Mouse (Mus musculus): ENCODE data around the gene Pdcl2. TPM values are rescaled to one million over a fixed set of nuclear protein-coding genes. Genes with fewer than 3 reads are reported as not detected.

The Pdcl2 gene
- polyA plus RNA-seq, 1 experiment from 2014 or later, result not detected

DNA sequence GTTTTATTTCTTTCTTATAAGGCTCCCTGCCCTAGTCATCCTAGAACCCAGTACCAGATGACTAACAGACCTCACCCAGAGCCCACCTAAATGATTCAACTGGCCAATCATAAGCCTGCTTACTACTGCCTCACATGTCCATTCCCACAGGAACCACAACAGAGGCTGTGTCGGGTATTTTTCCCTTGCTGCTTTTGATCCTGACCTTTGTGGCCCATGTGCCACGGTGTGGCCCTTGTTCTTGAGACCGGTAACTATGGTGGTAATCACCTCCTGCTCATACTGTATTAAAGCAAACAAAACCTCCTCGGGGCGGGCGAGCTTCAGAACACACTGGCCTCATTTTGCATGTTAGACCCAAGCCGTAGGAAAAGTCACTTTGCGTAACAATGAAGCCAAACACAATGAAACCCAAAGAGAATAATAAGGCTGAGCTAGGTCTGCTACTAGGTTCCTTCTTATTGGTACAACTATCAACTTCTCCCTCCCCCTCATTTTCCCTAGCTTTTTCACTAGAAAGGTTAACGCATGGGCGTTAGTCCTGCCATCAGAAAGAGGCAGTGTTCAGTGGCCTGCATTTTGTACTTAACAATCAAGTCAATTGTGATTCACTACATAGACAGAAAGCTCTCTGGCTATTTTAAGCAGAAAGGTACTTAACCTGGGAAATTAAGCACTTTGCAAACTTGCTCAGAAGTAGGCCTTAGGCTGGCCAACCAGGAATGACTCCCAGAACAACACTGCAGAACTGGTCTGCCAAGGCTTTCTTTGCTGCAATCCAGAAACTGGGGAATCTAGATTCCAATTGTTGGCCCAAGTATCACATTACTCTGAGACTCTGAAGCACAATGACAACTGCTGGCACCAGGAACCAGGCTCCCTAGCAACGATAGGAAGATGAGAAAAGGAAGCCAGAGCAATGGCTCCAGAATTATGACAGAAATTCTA lies 9.4 kb downstream of the Pdcl2 start:
- Histone ChIP-seq H3K4me2 (ENCODE audit: low read length) (no peak overlapping the region), H3K27me3 (ENCODE audit: control insufficient read depth, insufficient read depth, low read length) (no peaks in the 10 kb centered on the region), H3K4me3 (ENCODE audit: control insufficient read depth in 1 of 2, insufficient read depth in 1 of 2, low read depth in 1 of 2, low read length in 2 of 2) (no peak overlapping the region), H3K36me3 (ENCODE audit: control insufficient read depth, insufficient read depth, low read length) (no peaks in the 10 kb centered on the region), H3K27ac (replicated peaks in 1 of 2; ENCODE audit: control insufficient read depth in 1 of 2, insufficient read depth in 1 of 2, low read depth in 2 of 2, low read length in 2 of 2) (no peak overlapping the region), H3K9me3 (ENCODE audit: control insufficient read depth, low read length) (no peaks in the 10 kb centered on the region), H3K9ac (ENCODE audit: low read length) (no peak overlapping the region), H3K4me1 (ENCODE audit: control insufficient read depth in 2 of 2, insufficient read depth in 2 of 2, low read length in 2 of 2) (no peaks in the 10 kb centered on the region)
- no peak for ATAC-seq (ENCODE audit: insufficient number of reproducible peaks, insufficient read depth, low FRiP score, low read depth)
- 69% methylated on average over 11 of the region's 11 CpGs for WGBS

DNA sequence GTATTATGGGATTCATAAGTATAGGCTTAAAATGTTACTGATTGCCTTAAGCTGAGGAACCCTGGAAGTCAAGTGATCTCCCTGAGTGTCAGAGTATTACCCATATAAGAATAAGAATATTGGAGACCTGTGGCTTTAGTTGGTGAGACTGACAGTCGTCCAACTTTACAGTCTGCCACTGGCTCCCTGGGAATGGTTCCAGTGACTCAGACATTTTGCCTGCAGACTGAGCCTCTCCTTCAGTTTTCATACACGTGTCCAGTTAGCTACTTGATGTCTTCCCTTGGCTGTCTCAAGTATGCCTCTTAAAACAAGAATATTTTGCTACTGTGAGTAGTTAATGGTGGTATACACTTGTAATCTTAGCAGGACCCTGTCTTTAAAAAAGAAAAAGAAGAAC lies 22.8 kb downstream of the Pdcl2 start:
- Histone ChIP-seq H3K4me3 (ENCODE audit: control insufficient read depth in 1 of 2, insufficient read depth in 1 of 2, low read depth in 1 of 2, low read length in 2 of 2) (no peak overlapping the region), H3K4me1 (ENCODE audit: control insufficient read depth in 2 of 2, insufficient read depth in 2 of 2, low read length in 2 of 2) (peaks cover 2 to 6% of the 10 kb centered on the region in 2 experiments; a peak in 2 of 4 replicates), H3K9ac (ENCODE audit: low read length) (no peak overlapping the region), H3K27ac (replicated peaks in 1 of 2; ENCODE audit: control insufficient read depth in 1 of 2, insufficient read depth in 1 of 2, low read depth in 2 of 2, low read length in 2 of 2) (no peak overlapping the region), H3K9me3 (ENCODE audit: control insufficient read depth, low read length) (no peaks in the 10 kb centered on the region), H3K36me3 (ENCODE audit: control insufficient read depth, insufficient read depth, low read length) (no peaks in the 10 kb centered on the region), H3K4me2 (ENCODE audit: low read length) (no peak overlapping the region), H3K27me3 (ENCODE audit: control insufficient read depth, insufficient read depth, low read length) (no peaks in the 10 kb centered on the region)
- no peak for ATAC-seq (ENCODE audit: insufficient number of reproducible peaks, insufficient read depth, low FRiP score, low read depth)
- 61% methylated on average over 2 of the region's 2 CpGs for WGBS

DNA sequence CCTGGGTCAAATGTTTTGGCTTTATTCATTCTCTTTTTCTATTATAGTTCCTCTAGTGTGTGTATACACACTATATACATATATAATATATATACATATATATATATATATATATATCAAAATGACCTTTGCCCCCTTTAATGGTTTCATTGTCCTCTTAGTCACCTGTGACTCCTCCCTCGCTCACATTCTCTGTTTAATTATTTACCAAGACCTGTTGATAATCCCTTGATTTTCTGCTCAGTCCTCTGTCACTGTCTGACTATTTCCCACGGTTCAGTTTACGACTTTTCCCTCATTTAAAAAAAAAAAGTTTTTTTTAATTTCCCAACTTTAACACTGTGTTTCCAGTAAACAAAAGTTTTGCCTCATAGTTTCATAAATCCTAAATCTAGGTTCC lies 24.7 kb downstream of the Pdcl2 start:
- ATAC-seq (ENCODE audit: insufficient number of reproducible peaks, insufficient read depth, low FRiP score, low read depth), result no peak
- H3K4me1 ChIP-seq (ENCODE audit: control insufficient read depth in 2 of 2, insufficient read depth in 2 of 2, low read length in 2 of 2), result peaks cover 2 to 17% of the 10 kb centered on the region in 2 experiments; a peak in 2 of 4 replicates
- no peaks in the 10 kb centered on the region for H3K27me3 ChIP-seq (ENCODE audit: control insufficient read depth, insufficient read depth, low read length)
- no peaks in the 10 kb centered on the region for H3K9me3 ChIP-seq (ENCODE audit: control insufficient read depth, low read length)
- no peaks in the 10 kb centered on the region for H3K36me3 ChIP-seq (ENCODE audit: control insufficient read depth, insufficient read depth, low read length)
- H3K9ac ChIP-seq (ENCODE audit: low read length), result no peak overlapping the region
- no peak overlapping the region for H3K4me3 ChIP-seq (ENCODE audit: control insufficient read depth in 1 of 2, insufficient read depth in 1 of 2, low read depth in 1 of 2, low read length in 2 of 2)
- H3K27ac ChIP-seq (replicated peaks in 1 of 2; ENCODE audit: control insufficient read depth in 1 of 2, insufficient read depth in 1 of 2, low read depth in 2 of 2, low read length in 2 of 2), result no peak overlapping the region
- WGBS, result 80% methylated on average over 3 of the region's 3 CpGs
- H3K4me2 ChIP-seq (ENCODE audit: low read length), result no peak overlapping the region

DNA sequence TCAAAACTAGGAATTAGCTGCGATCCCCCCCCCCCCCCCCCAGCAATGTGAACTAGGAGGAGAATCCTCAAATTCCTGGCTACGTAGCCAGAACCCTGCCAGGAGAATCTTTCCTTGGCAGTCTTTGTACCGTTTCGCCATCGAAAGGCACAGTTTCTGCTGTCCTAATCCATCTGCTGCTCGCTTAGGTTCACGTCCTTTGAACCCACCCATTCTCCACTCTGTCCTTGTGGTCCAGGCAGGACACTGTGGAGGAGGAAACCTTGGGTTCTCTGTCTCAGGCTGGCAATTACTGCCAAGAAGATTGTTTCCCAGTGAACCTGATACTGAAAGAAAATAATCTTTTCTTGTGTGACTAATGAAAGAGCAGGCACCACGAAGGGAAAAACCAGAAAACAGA lies 25.3 kb downstream of the Pdcl2 start:
- Histone ChIP-seq H3K27ac (replicated peaks in 1 of 2; ENCODE audit: control insufficient read depth in 1 of 2, insufficient read depth in 1 of 2, low read depth in 2 of 2, low read length in 2 of 2) (no peak overlapping the region), H3K4me3 (ENCODE audit: control insufficient read depth in 1 of 2, insufficient read depth in 1 of 2, low read depth in 1 of 2, low read length in 2 of 2) (peak overlapping the region; percentile 13 to 99; a peak in 2 of 4 replicates), H3K27me3 (ENCODE audit: control insufficient read depth, insufficient read depth, low read length) (no peaks in the 10 kb centered on the region), H3K36me3 (ENCODE audit: control insufficient read depth, insufficient read depth, low read length) (peaks cover 3% of the 10 kb centered on the region; the same call in 1 of the 2 replicates), H3K4me2 (ENCODE audit: low read length) (peak overlapping the region; percentile 88), H3K4me1 (ENCODE audit: control insufficient read depth in 2 of 2, insufficient read depth in 2 of 2, low read length in 2 of 2) (peaks cover 2 to 17% of the 10 kb centered on the region in 2 experiments; a peak in 2 of 4 replicates), H3K9me3 (ENCODE audit: control insufficient read depth, low read length) (no peaks in the 10 kb centered on the region), H3K9ac (ENCODE audit: low read length) (peak overlapping the region; percentile 97)
- 9% methylated on average over 8 of the region's 8 CpGs for WGBS
- ATAC-seq (ENCODE audit: insufficient number of reproducible peaks, insufficient read depth, low FRiP score, low read depth), result no peak

GRCm38 (mm10) chr5:76304452-76305341 lies 26.3 kb downstream of the Pdcl2 start, which contains the start of gene Clock:
TSS of gene Clock (minus strand) at chr5:76304792.
- Histone ChIP-seq H3K4me1 (ENCODE audit: control insufficient read depth in 2 of 2, insufficient read depth in 2 of 2, low read length in 2 of 2) (peaks cover 2 to 17% of the 10 kb centered on the region in 2 experiments; a peak in 2 of 4 replicates), H3K9ac (ENCODE audit: low read length) (peak within 1 kb of the TSS; percentile 97), H3K27me3 (ENCODE audit: control insufficient read depth, insufficient read depth, low read length) (no peaks in the 10 kb centered on the region), H3K4me2 (ENCODE audit: low read length) (peak within 1 kb of the TSS; percentile 88), H3K4me3 (ENCODE audit: control insufficient read depth in 1 of 2, insufficient read depth in 1 of 2, low read depth in 1 of 2, low read length in 2 of 2) (peak within 1 kb of the TSS; percentile 99), H3K36me3 (ENCODE audit: control insufficient read depth, insufficient read depth, low read length) (peaks cover 3% of the 10 kb centered on the region; the same call in 1 of the 2 replicates), H3K9me3 (ENCODE audit: control insufficient read depth, low read length) (no peaks in the 10 kb centered on the region), H3K27ac (replicated peaks in 1 of 2; ENCODE audit: control insufficient read depth in 1 of 2, insufficient read depth in 1 of 2, low read depth in 2 of 2, low read length in 2 of 2) (peak within 1 kb of the TSS; percentile 98 to 99)
- ATAC-seq (ENCODE audit: insufficient number of reproducible peaks, insufficient read depth, low FRiP score, low read depth), result peak; percentile 84
- under 1% methylated on average over 89 of the region's 104 CpGs for WGBS

DNA sequence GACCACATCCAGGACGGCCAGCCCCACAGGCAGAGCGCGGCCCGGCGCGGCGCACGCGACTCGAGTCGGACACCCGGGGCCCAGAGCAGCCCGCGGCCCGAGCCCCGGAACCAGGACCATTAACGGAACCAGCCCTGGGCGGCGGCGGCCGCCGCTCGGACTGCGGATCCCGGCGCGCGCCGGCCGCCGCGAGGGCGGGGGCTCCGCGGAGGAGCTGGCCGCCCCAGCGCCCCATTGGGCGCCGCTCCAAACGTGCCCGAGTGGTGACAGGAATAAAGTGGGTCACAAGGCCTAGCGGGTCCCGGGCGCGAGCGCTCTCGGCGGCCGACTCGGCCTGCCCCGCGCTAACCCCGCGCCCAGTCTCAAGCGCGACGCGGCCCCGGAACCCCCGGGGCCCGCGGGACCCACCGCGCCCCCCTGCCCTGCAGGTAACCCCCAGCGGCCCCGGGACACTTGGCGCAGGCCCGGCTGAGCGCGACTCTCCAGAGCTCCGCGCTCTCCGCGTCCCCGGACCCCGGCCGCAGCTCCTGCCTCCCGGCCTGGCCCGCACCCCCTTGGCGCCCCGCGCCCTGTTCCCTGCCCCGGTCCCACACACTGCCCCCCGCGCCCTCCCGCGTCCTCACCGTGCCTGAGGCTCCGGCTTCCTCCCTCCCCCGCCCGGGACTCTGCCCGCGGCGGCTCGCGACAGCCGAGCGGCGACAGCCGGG lies 27.1 kb downstream of the Pdcl2 start:
- ATAC-seq (ENCODE audit: insufficient number of reproducible peaks, insufficient read depth, low FRiP score, low read depth), result peak; percentile 88
- H3K4me2 ChIP-seq (ENCODE audit: low read length), result peak overlapping the region; percentile 88
- peaks cover 2 to 17% of the 10 kb centered on the region in 2 experiments; a peak in 2 of 4 replicates for H3K4me1 ChIP-seq (ENCODE audit: control insufficient read depth in 2 of 2, insufficient read depth in 2 of 2, low read length in 2 of 2)
- H3K9me3 ChIP-seq (ENCODE audit: control insufficient read depth, low read length), result no peaks in the 10 kb centered on the region
- H3K9ac ChIP-seq (ENCODE audit: low read length), result peak overlapping the region; percentile 97
- WGBS, result under 1% methylated on average over 80 of the region's 100 CpGs
- H3K4me3 ChIP-seq (ENCODE audit: control insufficient read depth in 1 of 2, insufficient read depth in 1 of 2, low read depth in 1 of 2, low read length in 2 of 2), result peak overlapping the region; percentile 99
- peak overlapping the region; percentile 98 to 99 for H3K27ac ChIP-seq (replicated peaks in 1 of 2; ENCODE audit: control insufficient read depth in 1 of 2, insufficient read depth in 1 of 2, low read depth in 2 of 2, low read length in 2 of 2)
- peaks cover 3% of the 10 kb centered on the region; the same call in 1 of the 2 replicates for H3K36me3 ChIP-seq (ENCODE audit: control insufficient read depth, insufficient read depth, low read length)
- no peaks in the 10 kb centered on the region for H3K27me3 ChIP-seq (ENCODE audit: control insufficient read depth, insufficient read depth, low read length)

DNA sequence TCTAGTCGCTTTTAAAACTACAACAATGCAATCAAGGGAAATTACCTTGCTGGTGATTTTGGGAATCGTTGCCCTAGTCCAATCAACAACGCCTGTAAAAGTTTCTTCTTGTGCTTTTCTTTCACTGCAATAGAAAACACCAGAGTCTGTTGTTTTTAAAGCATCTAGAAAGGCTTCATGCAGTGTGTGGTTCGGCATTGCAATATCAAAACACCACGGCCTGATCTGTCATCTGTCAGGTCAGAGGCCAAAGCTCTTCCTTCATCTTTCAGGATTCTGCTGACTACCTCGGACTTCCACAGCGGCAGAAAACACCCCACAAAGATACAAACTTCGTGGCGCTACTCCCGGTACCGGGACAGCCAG lies 27.6 kb downstream of the Pdcl2 start:
- Histone ChIP-seq H3K27me3 (ENCODE audit: control insufficient read depth, insufficient read depth, low read length) (no peaks in the 10 kb centered on the region), H3K9ac (ENCODE audit: low read length) (peak overlapping the region; percentile 97), H3K4me2 (ENCODE audit: low read length) (peak overlapping the region; percentile 88), H3K4me1 (ENCODE audit: control insufficient read depth in 2 of 2, insufficient read depth in 2 of 2, low read length in 2 of 2) (peaks cover 2 to 17% of the 10 kb centered on the region in 2 experiments; a peak in 2 of 4 replicates), H3K4me3 (ENCODE audit: control insufficient read depth in 1 of 2, insufficient read depth in 1 of 2, low read depth in 1 of 2, low read length in 2 of 2) (peak overlapping the region; percentile 99), H3K9me3 (ENCODE audit: control insufficient read depth, low read length) (no peaks in the 10 kb centered on the region), H3K27ac (replicated peaks in 1 of 2; ENCODE audit: control insufficient read depth in 1 of 2, insufficient read depth in 1 of 2, low read depth in 2 of 2, low read length in 2 of 2) (peak overlapping the region; percentile 67 to 98), H3K36me3 (ENCODE audit: control insufficient read depth, insufficient read depth, low read length) (peaks cover 3% of the 10 kb centered on the region; the same call in 1 of the 2 replicates)
- WGBS, result 4% methylated on average over 11 of the region's 11 CpGs
- no peak for ATAC-seq (ENCODE audit: insufficient number of reproducible peaks, insufficient read depth, low FRiP score, low read depth)
